Mouse (Mus musculus) liver, embryonic 12.5 days (tissue): Measurements from ENCODE around the gene Cd24a. TPM values are rescaled to one million over a fixed set of nuclear protein-coding genes. Genes with fewer than 3 reads are reported as not detected.

Experiments
- ATAC-seq: fragments of 200-750 bp; cut with Nextera tagmentation; 2 replicates; pipeline ENCODE4 v1.8.0; 2017; ENCODE audit warnings: moderate number of reproducible peaks, mild to moderate bottlenecking, moderate library complexity
- H3K27ac ChIP-seq: fragments of 300-500 bp; sonication (generic); 2 replicates; pipeline ENCODE4 v1.5.1; 2016; ENCODE audit warnings: mild to moderate bottlenecking
- H3K27me3 ChIP-seq: fragments of 300-500 bp; sonication (generic); replicated peaks from 2 replicates; pipeline ENCODE4 v1.6.1; 2016; ENCODE audit warnings: mild to moderate bottlenecking, moderate library complexity
- H3K36me3 ChIP-seq: fragments of 300-500 bp; sonication (generic); 2 replicates; pipeline ENCODE4 v1.6.1; 2016; ENCODE audit warnings: mild to moderate bottlenecking, moderate library complexity
- H3K4me1 ChIP-seq: fragments of 300-500 bp; sonication (generic); 2 replicates; pipeline ENCODE4 v1.6.1; 2016
- H3K4me2 ChIP-seq: fragments of 300-500 bp; sonication (generic); 2 replicates; pipeline ENCODE4 v1.6.1; 2016; ENCODE audit warnings: mild to moderate bottlenecking, moderate library complexity
- H3K4me3 ChIP-seq: fragments of 300-500 bp; sonication (generic); 2 replicates; pipeline ENCODE4 v1.5.1; 2016; ENCODE audit warnings: mild to moderate bottlenecking, moderate library complexity
- H3K9ac ChIP-seq: fragments of 300-500 bp; sonication (generic); 2 replicates; pipeline ENCODE4 v1.6.1; 2016; ENCODE audit warnings: mild to moderate bottlenecking, moderate library complexity
- H3K9me3 ChIP-seq: fragments of 300-500 bp; sonication (generic); replicated peaks from 2 replicates; pipeline ENCODE4 v1.6.1; 2016; ENCODE audit warnings: mild to moderate bottlenecking, moderate library complexity
- WGBS: fragments of 180-500 bp; shearing (Covaris S2); methylation state at CpG from one replicate; pipeline ENCODE4 v1.1.7; 2016; ENCODE audit not compliant: insufficient replicate concordance; 5-methylcytosine and 5-hydroxymethylcytosine counted together
- polyA plus RNA-seq: library from polyadenylated mRNA; unstranded; fragments of >200 nt; fragmentation: Nextera tagmentation; extraction: Ambion mirVana; gene quantifications from 2 replicates; pipeline ENCODE4 v1.2.1, GENCODE M21; 2016

The Cd24a gene
- polyA plus RNA-seq, result 819 and 854 TPM in 2 replicates

GRCm38 (mm10) chr10:43577997-43578331 is at the start of gene Cd24a:
Gene Cd24a, plus strand, starts transcription at chr10:43578284.
- Histone ChIP-seq H3K27me3 (peaks cover 5% of the 10 kb centered on the region), H3K9ac (peak within 1 kb of the TSS; percentile 94), H3K4me1 (peaks cover 47% of the 10 kb centered on the region), H3K9me3 (no peaks in the 10 kb centered on the region), H3K36me3 (peaks cover 32% of the 10 kb centered on the region), H3K27ac (peak within 1 kb of the TSS; percentile 97), H3K4me2 (peak within 1 kb of the TSS; percentile 85), H3K4me3 (peak within 1 kb of the TSS; percentile 87)
- ATAC-seq, result no peak
- WGBS, result 2% methylated on average over 6 of the region's 6 CpGs

GRCm38 (mm10) chr10:43534382-43534781 is 43.7 kb upstream of the Cd24a start:
- Histone ChIP-seq H3K4me1 (peaks cover 11% of the 10 kb centered on the region), H3K36me3 (peaks cover 52% of the 10 kb centered on the region), H3K9ac (no peak overlapping the region), H3K9me3 (no peaks in the 10 kb centered on the region), H3K27me3 (no peaks in the 10 kb centered on the region), H3K4me2 (no peak overlapping the region), H3K4me3 (no peak overlapping the region), H3K27ac (no peak overlapping the region)
- 28% methylated on average over 1 of the region's 1 CpGs for WGBS
- ATAC-seq, result no peak

- no peak overlapping the region for H3K4me2 ChIP-seq
- WGBS, result 88% methylated on average over 7 of the region's 7 CpGs
- H3K9ac ChIP-seq, result no peak overlapping the region
Observed at GRCm38 (mm10) chr10:43537652-43538051, 40.4 kb upstream of the Cd24a start.

GRCm38 (mm10) chr10:43538831-43539230 is 39.3 kb upstream of the Cd24a start:
- ATAC-seq, result no peak
- H3K36me3 ChIP-seq, result peaks cover 14% of the 10 kb centered on the region
- no peak overlapping the region for H3K4me3 ChIP-seq
- H3K9ac ChIP-seq, result no peak overlapping the region
- H3K4me2 ChIP-seq, result peak overlapping the region; percentile 86; the same call in 1 of the 2 replicates
- no peak overlapping the region for H3K27ac ChIP-seq
- H3K9me3 ChIP-seq, result no peaks in the 10 kb centered on the region
- WGBS, result 85% methylated on average over 5 of the region's 5 CpGs
- H3K27me3 ChIP-seq, result no peaks in the 10 kb centered on the region
- H3K4me1 ChIP-seq, result peaks cover 26% of the 10 kb centered on the region

More at GRCm38 (mm10) chr10:43537652-43538051, 40.4 kb upstream of the Cd24a start:
- Histone ChIP-seq H3K36me3 (peaks cover 20% of the 10 kb centered on the region), H3K4me1 (peaks cover 26% of the 10 kb centered on the region), H3K27ac (no peak overlapping the region), H3K27me3 (no peaks in the 10 kb centered on the region), H3K4me3 (no peak overlapping the region), H3K9me3 (no peaks in the 10 kb centered on the region)
- ATAC-seq, result no peak

GRCm38 (mm10) chr10:43539746-43540310 is 38.3 kb upstream of the Cd24a start:
- Histone ChIP-seq H3K4me3 (peak overlapping the region; percentile 95), H3K36me3 (peaks cover 14% of the 10 kb centered on the region), H3K4me1 (peaks cover 26% of the 10 kb centered on the region), H3K9ac (peak overlapping the region; percentile 95), H3K4me2 (peak overlapping the region; percentile 86), H3K27ac (no peak overlapping the region; the same call in 1 of the 2 replicates), H3K27me3 (no peaks in the 10 kb centered on the region), H3K9me3 (no peaks in the 10 kb centered on the region)
- WGBS, result 13% methylated on average over 12 of the region's 12 CpGs
- no peak for ATAC-seq

- H3K4me2 ChIP-seq, result peak within 1 kb of the TSS; percentile 86
- H3K9me3 ChIP-seq, result no peaks in the 10 kb centered on the region
- H3K27me3 ChIP-seq, result no peaks in the 10 kb centered on the region
- H3K36me3 ChIP-seq, result peaks cover 10% of the 10 kb centered on the region
- H3K9ac ChIP-seq, result peak within 1 kb of the TSS; percentile 95
- peak; percentile 100 for ATAC-seq
- H3K27ac ChIP-seq, result peak within 1 kb of the TSS; percentile 79
- H3K4me3 ChIP-seq, result peak within 1 kb of the TSS; percentile 95
- peaks cover 26% of the 10 kb centered on the region for H3K4me1 ChIP-seq
- under 1% methylated on average over 55 of the region's 56 CpGs for WGBS
Observed at GRCm38 (mm10) chr10:43540442-43541152, 37.5 kb upstream of the Cd24a start, which contains the start of gene 1700021F05Rik. Gene 1700021F05Rik, minus strand, starts transcription at chr10:43540994.

GRCm38 (mm10) chr10:43541153-43541544 is 36.9 kb upstream of the Cd24a start:
- 37% methylated on average over 7 of the region's 8 CpGs for WGBS

GRCm38 (mm10) chr10:43549411-43549810 is 28.7 kb upstream of the Cd24a start:
- 47% methylated on average over 5 of the region's 5 CpGs for WGBS
- no peak for ATAC-seq
- no peak overlapping the region for H3K4me3 ChIP-seq

More at GRCm38 (mm10) chr10:43541153-43541544, 36.9 kb upstream of the Cd24a start:
- Histone ChIP-seq H3K27me3 (no peaks in the 10 kb centered on the region), H3K27ac (0 out of 2 replicates have a peak overlapping the region, but pooled peaks have one; percentile 25), H3K4me3 (peak overlapping the region; percentile 95), H3K9ac (peak overlapping the region; percentile 95; the same call in 1 of the 2 replicates), H3K9me3 (no peaks in the 10 kb centered on the region), H3K4me1 (peaks cover 26% of the 10 kb centered on the region), H3K36me3 (peaks cover 4% of the 10 kb centered on the region), H3K4me2 (peak overlapping the region; percentile 86)
- ATAC-seq, result no peak

GRCm38 (mm10) chr10:43550923-43551322 is 27.2 kb upstream of the Cd24a start:
- no peak overlapping the region for H3K4me2 ChIP-seq
- no peak for ATAC-seq
- H3K4me1 ChIP-seq, result no peaks in the 10 kb centered on the region
- H3K27me3 ChIP-seq, result 0 out of 2 replicates have a peak, but pooled peaks cover 7% of the 10 kb centered on the region
- no peak overlapping the region for H3K9ac ChIP-seq
- 28% methylated on average over 3 of the region's 3 CpGs for WGBS
- no peaks in the 10 kb centered on the region for H3K9me3 ChIP-seq
- H3K27ac ChIP-seq, result no peak overlapping the region
- no peak overlapping the region for H3K4me3 ChIP-seq
- no peaks in the 10 kb centered on the region for H3K36me3 ChIP-seq

More at GRCm38 (mm10) chr10:43549411-43549810, 28.7 kb upstream of the Cd24a start:
- Histone ChIP-seq H3K9ac (no peak overlapping the region), H3K9me3 (no peaks in the 10 kb centered on the region), H3K4me1 (no peaks in the 10 kb centered on the region), H3K36me3 (no peaks in the 10 kb centered on the region), H3K4me2 (no peak overlapping the region), H3K27me3 (0 out of 2 replicates have a peak, but pooled peaks cover 7% of the 10 kb centered on the region), H3K27ac (no peak overlapping the region)

GRCm38 (mm10) chr10:43551388-43551787 is 26.7 kb upstream of the Cd24a start:
- ATAC-seq, result no peak
- no peak overlapping the region for H3K4me2 ChIP-seq

GRCm38 (mm10) chr10:43557630-43558165 is 20.4 kb upstream of the Cd24a start:
- H3K4me2 ChIP-seq, result no peak overlapping the region
- H3K4me3 ChIP-seq, result no peak overlapping the region
- H3K27me3 ChIP-seq, result peaks cover 13% of the 10 kb centered on the region
- no peaks in the 10 kb centered on the region for H3K36me3 ChIP-seq
- H3K9me3 ChIP-seq, result no peaks in the 10 kb centered on the region
- ATAC-seq, result no peak
- WGBS, result 62% methylated on average over 5 of the region's 5 CpGs
- no peak overlapping the region for H3K27ac ChIP-seq
- H3K9ac ChIP-seq, result no peak overlapping the region
- H3K4me1 ChIP-seq, result peaks cover 5% of the 10 kb centered on the region; the same call in 1 of the 2 replicates

More at GRCm38 (mm10) chr10:43551388-43551787, 26.7 kb upstream of the Cd24a start:
- Histone ChIP-seq H3K27me3 (0 out of 2 replicates have a peak, but pooled peaks cover 7% of the 10 kb centered on the region), H3K9ac (no peak overlapping the region), H3K9me3 (no peaks in the 10 kb centered on the region), H3K36me3 (no peaks in the 10 kb centered on the region), H3K4me3 (no peak overlapping the region), H3K27ac (no peak overlapping the region), H3K4me1 (no peaks in the 10 kb centered on the region)
- 31% methylated on average over 3 of the region's 3 CpGs for WGBS

- no peaks in the 10 kb centered on the region for H3K36me3 ChIP-seq
- no peaks in the 10 kb centered on the region for H3K9me3 ChIP-seq
- H3K4me2 ChIP-seq, result no peak overlapping the region
- no peak; the same call in 1 of the 2 replicates for ATAC-seq
- no peak overlapping the region for H3K27ac ChIP-seq
- WGBS, result 64% methylated on average over 11 of the region's 11 CpGs
- peaks cover 13% of the 10 kb centered on the region for H3K27me3 ChIP-seq
- H3K4me3 ChIP-seq, result no peak overlapping the region
- H3K9ac ChIP-seq, result no peak overlapping the region
- peaks cover 5% of the 10 kb centered on the region; the same call in 1 of the 2 replicates for H3K4me1 ChIP-seq
Observed at GRCm38 (mm10) chr10:43559313-43559712, 18.8 kb upstream of the Cd24a start.
